Comparison of ENCODE assay signal across 13 mouse cellular contexts in genomic region chr9:33080271-33080670, GRCm38 (mm10).
A peak's percentile ranks its signal among the peaks of the same experiment; 100 is the strongest.
DNase-seq lines count a peak whose midpoint lies in the region; ATAC-seq and TF ChIP-seq lines count a peak whose summit lies in the region.
"Had no signal": no experiment of that assay in that cellular context is flagged by ENCODE, and none has a peak within 500 bp of the region (broad histone marks: within the 10 kb centered on the region; RNA-seq: fewer than 3 reads in every experiment).

No protein-coding gene starts in this region.

- no peak overlapping the region for H3K4me3 ChIP-seq in midbrain, postnatal 0 days (ENCODE audit: low read depth, low read length)
- H3K4me3 ChIP-seq: limb, embryonic 15.5 days; lung, embryonic 15.5 days; myocyte had no signal

- no peaks in the 10 kb centered on the region for H3K36me3 ChIP-seq in midbrain, postnatal 0 days (ENCODE audit: insufficient read depth, low read length)
- H3K36me3 ChIP-seq: limb, embryonic 15.5 days; lung, embryonic 15.5 days had no signal

- H3K4me1 ChIP-seq in midbrain, postnatal 0 days (ENCODE audit: insufficient read depth, low read length): no peaks in the 10 kb centered on the region

- no peak for TF ChIP-seq CTCF in midbrain, postnatal 0 days (IDR thresholded peaks at IDR 0.05)

- 76% methylated on average over 3 of the region's 3 CpGs for WGBS in midbrain, postnatal 0 days

- H3K27me3 ChIP-seq in midbrain, postnatal 0 days (ENCODE audit: insufficient read depth, low read length): no peaks in the 10 kb centered on the region
- H3K27me3 ChIP-seq: limb, embryonic 15.5 days; lung, embryonic 15.5 days had no signal

- no peak overlapping the region for H3K9ac ChIP-seq in midbrain, postnatal 0 days (replicated peaks; ENCODE audit: low read length, poor library complexity, severe bottlenecking)
- H3K9ac ChIP-seq: limb, embryonic 15.5 days; lung, embryonic 15.5 days had no signal

- ATAC-seq in common myeloid progenitor, adult 5-6 weeks (replicated peaks; ENCODE audit: low read depth, poor library complexity, severe bottlenecking): 0 out of 2 replicates have a peak, but pooled peaks have one; percentile 39
- ATAC-seq in megakaryocyte-erythroid progenitor cell, adult 5-6 weeks (replicated peaks; ENCODE audit: low FRiP score, low TSS enrichment, poor library complexity, severe bottlenecking): no peak
- ATAC-seq in erythroblast, adult 5-6 weeks (replicated peaks; ENCODE audit: low FRiP score, poor library complexity, severe bottlenecking): no peak
- no peak for ATAC-seq in midbrain, postnatal 0 days (ENCODE audit: low FRiP score)
- ATAC-seq: Patski had no signal

- H3K4me2 ChIP-seq in midbrain, postnatal 0 days (ENCODE audit: low read depth, low read length, poor library complexity, severe bottlenecking): no peak overlapping the region
- H3K4me2 ChIP-seq: limb, embryonic 15.5 days; lung, embryonic 15.5 days had no signal

- DNase-seq in kidney, adult 9 months: peak; percentile 17
- no peak for DNase-seq in kidney, postnatal 36 days
- DNase-seq in CD4-positive helper T cell, adult 2 months (ENCODE audit: low read depth, low spot score): peak; percentile 76
- DNase-seq in naive thymus-derived CD4-positive, alpha-beta T cell, adult 2 months (ENCODE audit: low read depth): peak; percentile 49
- DNase-seq in midbrain, postnatal 0 days (ENCODE audit: low spot score): no peak
- DNase-seq: cerebellum, adult 9-10 months had no signal

- no peak overlapping the region for H3K27ac ChIP-seq in midbrain, postnatal 0 days (ENCODE audit: low read depth, low read length)
- H3K27ac ChIP-seq: limb, embryonic 15.5 days; lung, embryonic 15.5 days had no signal

- no peaks in the 10 kb centered on the region for H3K9me3 ChIP-seq in midbrain, postnatal 0 days (ENCODE audit: low read length)
- H3K9me3 ChIP-seq: limb, embryonic 15.5 days; lung, embryonic 15.5 days had no signal

Comparison
In these comparisons a context has a peak if more than half of its experiments do, and no peak if none do; other contexts are left out.
1. DNase-seq: peak in kidney, adult 9 months (single experiment), CD4-positive helper T cell, adult 2 months (single experiment) and naive thymus-derived CD4-positive, alpha-beta T cell, adult 2 months (single experiment); none in kidney, postnatal 36 days (0 of 2) and midbrain, postnatal 0 days (single experiment).